Mouse (Mus musculus) liver, embryonic 11.5 days (tissue): Measurements from ENCODE around the gene Asprv1. TPM values are rescaled to one million over a fixed set of nuclear protein-coding genes. Genes with fewer than 3 reads are reported as not detected.

Experiments
- ATAC-seq: fragments of 200-750 bp; cut with Nextera tagmentation; replicated peaks from 2 replicates; pipeline ENCODE4 v1.8.0; 2017; ENCODE audit warnings: moderate number of reproducible peaks, mild to moderate bottlenecking, moderate TSS enrichment, moderate library complexity; ENCODE audit not compliant: low FRiP score
- DNase-seq: peaks from one replicate; pipeline ENCODE4 v3.0.0-alpha.2; 2017; ENCODE audit warnings: low spot score
- H3K27ac ChIP-seq: fragments of 300-500 bp; sonication (generic); 2 replicates; pipeline ENCODE4 v1.5.1; 2014; ENCODE audit warnings: mild to moderate bottlenecking, low read depth, low read length, control low read depth
- H3K27me3 ChIP-seq: fragments of 300-500 bp; sonication (generic); replicated peaks from 2 replicates; pipeline ENCODE4 v1.6.1; 2014; ENCODE audit warnings: low read length, mixed read lengths; ENCODE audit not compliant: control insufficient read depth, insufficient read depth
- H3K36me3 ChIP-seq: fragments of 300-500 bp; sonication (generic); 2 replicates; pipeline ENCODE4 v1.6.1; 2014; ENCODE audit warnings: mild to moderate bottlenecking, low read length, moderate library complexity, mixed read lengths; ENCODE audit not compliant: control insufficient read depth, insufficient read depth
- H3K4me1 ChIP-seq: fragments of 300-500 bp; sonication (generic); replicated peaks from 2 replicates; pipeline ENCODE4 v1.6.1; 2014; ENCODE audit warnings: low read length, mixed read lengths; ENCODE audit not compliant: control insufficient read depth, insufficient read depth
- H3K4me2 ChIP-seq: fragments of 300-500 bp; sonication (generic); 2 replicates; pipeline ENCODE4 v1.6.1; 2014; ENCODE audit warnings: mild to moderate bottlenecking, control low read depth, moderate library complexity
- H3K4me3 ChIP-seq: fragments of 300-500 bp; sonication (generic); 2 replicates; pipeline ENCODE4 v1.5.1; 2014; ENCODE audit warnings: low read depth, low read length, control low read depth
- H3K9ac ChIP-seq: fragments of 300-500 bp; sonication (generic); 2 replicates; pipeline ENCODE4 v1.6.1; 2014; ENCODE audit warnings: low read depth, low read length, control low read depth
- H3K9me3 ChIP-seq: fragments of 300-500 bp; sonication (generic); 2 replicates; pipeline ENCODE4 v1.6.1; 2016; ENCODE audit warnings: low read length, inconsistent platforms, mixed read lengths; ENCODE audit not compliant: control insufficient read depth
- WGBS: fragments of 180-500 bp; shearing (Covaris S2); extraction: QIAGEN DNeasy Blood & Tissue Kit; methylation state at CpG from one replicate; pipeline ENCODE4 v1.1.7; 2014; 5-methylcytosine and 5-hydroxymethylcytosine counted together
- polyA plus RNA-seq: library from polyadenylated mRNA; unstranded; fragments of >200 nt; fragmentation: Nextera tagmentation; extraction: Ambion mirVana; gene quantifications from 2 replicates; pipeline ENCODE4 v1.2.1, GENCODE M21; 2014

Asprv1 gene
- polyA plus RNA-seq, result 0.19 and 0.36 TPM in 2 replicates

DNA sequence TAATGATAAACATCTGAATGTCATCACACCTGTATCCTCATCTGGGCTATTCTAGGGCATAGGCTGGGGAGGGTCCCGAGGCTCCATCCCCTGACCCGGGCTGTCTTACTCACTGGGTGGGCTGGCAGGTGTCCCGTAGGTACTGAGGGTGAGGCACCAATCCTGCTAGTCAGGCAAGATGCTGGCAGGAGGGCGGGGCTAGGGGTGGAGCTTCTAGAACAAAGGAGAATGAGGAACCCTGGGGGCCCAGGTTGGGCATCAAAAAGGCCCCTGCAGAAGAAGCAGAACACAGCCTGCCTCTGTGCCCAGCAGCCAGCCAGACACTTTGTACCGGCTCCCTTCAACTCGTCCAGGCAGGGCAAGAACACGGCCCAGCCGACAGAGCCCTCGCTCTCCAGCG, at the start of gene Asprv1:
TSS of gene Asprv1 (plus strand) at position 219 of the 400 bp plus-strand sequence.
- H3K36me3 ChIP-seq, result no peaks in the 10 kb centered on the region
- DNase-seq (no peak), ATAC-seq (no peak)
- no peak within 1 kb of the TSS for H3K27ac ChIP-seq
- H3K4me1 ChIP-seq, result no peaks in the 10 kb centered on the region
- no peak within 1 kb of the TSS for H3K9ac ChIP-seq
- H3K9me3 ChIP-seq, result no peaks in the 10 kb centered on the region
- H3K4me2 ChIP-seq, result no peak within 1 kb of the TSS
- 62% methylated on average over 10 of the region's 10 CpGs for WGBS
- H3K27me3 ChIP-seq, result no peaks in the 10 kb centered on the region
- no peak within 1 kb of the TSS for H3K4me3 ChIP-seq

GRCm38 (mm10) chr6:86578396-86578795, 49.6 kb upstream of the Asprv1 start:
- Histone ChIP-seq H3K27me3 (no peaks in the 10 kb centered on the region), H3K27ac (no peak overlapping the region), H3K36me3 (no peaks in the 10 kb centered on the region), H3K4me2 (no peak overlapping the region), H3K4me1 (no peaks in the 10 kb centered on the region), H3K9ac (no peak overlapping the region), H3K9me3 (no peaks in the 10 kb centered on the region), H3K4me3 (no peak overlapping the region)
- WGBS, result 71% methylated on average over 2 of the region's 2 CpGs
- ATAC-seq (no peak), DNase-seq (no peak)

DNA sequence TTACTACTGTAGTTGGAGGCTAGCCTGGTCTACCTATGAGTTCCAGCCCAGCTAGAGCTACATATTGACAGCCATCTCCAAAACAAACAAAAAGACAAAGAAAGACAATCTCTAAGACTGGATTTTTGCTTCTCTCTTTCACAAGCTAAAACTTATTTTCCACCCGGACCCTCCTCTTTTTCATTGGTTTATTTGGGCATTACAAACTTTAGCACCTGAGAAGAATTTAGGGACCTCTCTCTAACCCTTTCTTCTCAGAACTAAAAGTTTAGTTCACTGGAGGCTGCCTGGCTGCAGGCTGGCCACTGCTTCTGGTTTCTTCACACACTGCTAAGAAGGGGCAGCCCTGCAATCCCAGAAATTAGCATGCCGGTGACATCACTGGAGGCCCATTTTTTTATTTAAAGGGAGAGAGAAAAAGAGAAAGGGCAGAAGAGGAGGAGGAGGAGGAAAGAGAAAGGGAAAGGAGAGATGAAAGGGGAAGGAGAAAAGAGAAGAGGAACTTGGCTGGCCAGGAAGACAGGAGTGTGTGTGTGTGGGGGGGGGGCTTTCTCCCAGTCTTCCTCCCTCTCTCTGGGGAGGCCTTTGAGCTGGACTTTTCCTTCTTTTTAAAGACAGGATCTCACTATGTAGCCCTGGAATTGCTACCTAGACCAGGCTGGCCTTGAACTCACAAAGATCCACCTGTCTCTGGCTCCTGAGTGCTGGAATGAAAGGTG, 48.7 kb upstream of the Asprv1 start:
- H3K9ac ChIP-seq, result no peak overlapping the region
- 54% methylated on average over 2 of the region's 2 CpGs for WGBS
- no peaks in the 10 kb centered on the region for H3K4me1 ChIP-seq
- no peak for DNase-seq
- no peaks in the 10 kb centered on the region for H3K36me3 ChIP-seq
- H3K27ac ChIP-seq, result no peak overlapping the region
- H3K9me3 ChIP-seq, result no peaks in the 10 kb centered on the region
- H3K27me3 ChIP-seq, result no peaks in the 10 kb centered on the region
- no peak overlapping the region for H3K4me3 ChIP-seq
- no peak overlapping the region for H3K4me2 ChIP-seq
- ATAC-seq, result no peak

DNA sequence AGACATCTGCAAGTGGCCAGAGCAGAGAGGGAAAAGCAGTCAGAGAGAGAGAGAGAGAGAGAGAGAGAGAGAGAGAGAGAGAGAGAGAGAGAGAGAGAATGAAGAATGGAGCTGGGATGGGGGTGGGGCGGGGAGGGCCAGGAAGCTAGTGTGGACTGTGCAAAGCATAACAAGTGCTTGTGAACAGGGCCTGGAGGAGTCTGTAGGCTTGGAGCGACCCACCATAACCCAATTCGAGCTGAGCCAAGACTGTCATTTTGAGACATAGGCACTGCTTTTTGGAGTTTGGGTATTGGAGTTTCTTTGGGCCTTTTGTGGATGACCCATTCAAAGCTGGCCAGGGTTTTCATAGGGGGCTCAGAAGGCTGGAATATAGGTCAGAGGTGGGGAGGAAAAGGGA, 48.0 kb upstream of the Asprv1 start:
- Histone ChIP-seq H3K9ac (no peak overlapping the region), H3K36me3 (no peaks in the 10 kb centered on the region), H3K9me3 (no peaks in the 10 kb centered on the region), H3K27ac (no peak overlapping the region), H3K4me3 (no peak overlapping the region), H3K27me3 (no peaks in the 10 kb centered on the region), H3K4me1 (peaks cover 7% of the 10 kb centered on the region), H3K4me2 (no peak overlapping the region)
- no peak for DNase-seq
- no peak for ATAC-seq
- WGBS, result 83% methylated on average over 3 of the region's 3 CpGs

GRCm38 (mm10) chr6:86583141-86583540, 44.8 kb upstream of the Asprv1 start:
- WGBS, result 90% methylated on average over 3 of the region's 3 CpGs
- Histone ChIP-seq H3K4me2 (no peak overlapping the region), H3K9ac (no peak overlapping the region), H3K9me3 (no peaks in the 10 kb centered on the region), H3K27me3 (no peaks in the 10 kb centered on the region), H3K4me3 (no peak overlapping the region), H3K36me3 (no peaks in the 10 kb centered on the region), H3K27ac (no peak overlapping the region), H3K4me1 (peaks cover 14% of the 10 kb centered on the region)
- no peak for DNase-seq
- no peak for ATAC-seq

DNA sequence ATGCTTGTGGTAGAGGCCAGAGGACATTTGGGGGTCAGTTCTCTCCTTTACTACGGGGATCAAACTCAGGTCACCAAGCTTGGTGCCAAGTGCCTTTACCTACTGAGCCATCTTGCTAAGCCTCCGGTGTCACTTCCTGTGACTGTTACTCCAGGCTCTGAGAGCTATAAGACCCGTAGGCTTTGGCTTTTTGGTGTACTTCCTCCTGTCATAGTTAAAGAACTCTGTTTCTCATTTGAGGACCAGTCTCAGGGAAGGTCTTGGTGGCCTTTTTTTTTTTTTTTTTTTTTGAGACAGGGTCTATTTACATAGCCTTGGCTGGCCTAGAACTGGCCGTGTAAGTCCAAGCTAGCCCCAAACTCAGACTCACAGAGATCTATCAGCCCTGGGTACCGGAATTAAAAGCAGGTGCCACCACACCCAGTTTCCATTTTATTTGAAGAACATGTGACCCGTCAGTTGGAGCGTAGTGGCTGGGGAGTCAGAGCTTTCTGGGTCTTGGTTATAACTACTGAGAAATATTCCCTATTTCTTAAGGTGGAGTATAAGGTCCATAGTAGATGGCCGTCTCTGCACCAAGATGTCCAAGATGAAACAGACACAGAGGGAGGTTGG, 44.3 kb upstream of the Asprv1 start:
- no peak overlapping the region for H3K4me3 ChIP-seq
- WGBS, result 72% methylated on average over 8 of the region's 8 CpGs

DNA sequence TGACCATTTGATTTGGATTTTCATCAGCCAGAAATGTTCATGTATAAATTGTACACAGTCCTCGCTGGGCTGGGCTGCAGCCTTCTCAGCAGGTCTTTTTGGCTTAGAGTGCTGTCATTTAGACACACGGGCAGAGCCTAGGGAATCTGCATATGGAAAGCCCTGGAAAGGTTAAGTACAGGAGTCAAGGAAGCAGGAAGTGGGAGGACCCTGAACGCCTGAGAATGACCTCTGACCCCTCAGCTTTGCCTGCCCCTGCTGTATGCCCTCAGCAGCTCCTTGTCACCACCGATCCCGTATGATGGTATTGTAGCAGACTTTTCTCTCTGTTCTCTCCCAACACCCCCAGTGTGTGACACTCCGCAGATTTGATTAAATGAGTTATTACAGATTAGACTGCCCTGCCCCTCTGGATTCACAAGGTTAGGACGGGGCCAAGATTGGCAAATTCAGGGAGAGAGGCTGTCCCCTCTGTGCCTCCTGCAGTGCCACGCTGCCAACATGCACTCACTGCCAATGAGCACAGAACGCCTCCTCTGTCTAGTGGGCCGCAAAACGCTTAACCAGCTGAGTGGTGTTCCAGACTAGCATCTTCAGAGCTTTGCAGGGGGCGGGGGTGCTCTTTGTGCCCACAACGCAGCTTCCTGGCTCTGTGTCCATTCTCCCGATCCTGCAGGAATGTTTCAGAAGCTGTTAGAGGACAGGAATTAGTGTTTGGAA, 43.5 kb upstream of the Asprv1 start:
- Histone ChIP-seq H3K9me3 (no peaks in the 10 kb centered on the region), H3K4me1 (peaks cover 14% of the 10 kb centered on the region), H3K4me2 (peak overlapping the region; percentile 61), H3K27ac (peak overlapping the region; percentile 67; the same call in 1 of the 2 replicates), H3K9ac (peak overlapping the region; percentile 53), H3K27me3 (no peaks in the 10 kb centered on the region), H3K36me3 (no peaks in the 10 kb centered on the region), H3K4me3 (peak overlapping the region; percentile 20)
- DNase-seq, result no peak
- 0 out of 2 replicates have a peak, but pooled peaks have one; percentile 31 for ATAC-seq
- 41% methylated on average over 14 of the region's 14 CpGs for WGBS

More for the DNA sequence above, 44.3 kb upstream of the Asprv1 start:
- Histone ChIP-seq H3K4me1 (peaks cover 14% of the 10 kb centered on the region), H3K27me3 (no peaks in the 10 kb centered on the region), H3K27ac (no peak overlapping the region), H3K9ac (no peak overlapping the region), H3K36me3 (no peaks in the 10 kb centered on the region), H3K9me3 (no peaks in the 10 kb centered on the region), H3K4me2 (no peak overlapping the region)
- no peak for ATAC-seq
- no peak for DNase-seq

- WGBS, result 13% methylated on average over 16 of the region's 16 CpGs
- Histone ChIP-seq H3K27me3 (no peaks in the 10 kb centered on the region), H3K4me2 (peak overlapping the region; percentile 61), H3K36me3 (no peaks in the 10 kb centered on the region), H3K9me3 (no peaks in the 10 kb centered on the region), H3K27ac (peak overlapping the region; percentile 67; the same call in 1 of the 2 replicates), H3K4me3 (peak overlapping the region; percentile 20), H3K4me1 (peaks cover 14% of the 10 kb centered on the region), H3K9ac (peak overlapping the region; percentile 53)
- DNase-seq, result peak; percentile 61
- ATAC-seq, result peak; percentile 43; the same call in 1 of the 2 replicates
Observed at GRCm38 (mm10) chr6:86585070-86585600, 42.8 kb upstream of the Asprv1 start.
